Mouse (Mus musculus): ENCODE data around the gene Mthfd1l. TPM values are rescaled to one million over a fixed set of nuclear protein-coding genes. Genes with fewer than 3 reads are reported as not detected.

Mthfd1l gene
- total and polyA plus RNA-seq, 3 experiments, result 84.0 to 94.8 (median 90.3) TPM

DNA sequence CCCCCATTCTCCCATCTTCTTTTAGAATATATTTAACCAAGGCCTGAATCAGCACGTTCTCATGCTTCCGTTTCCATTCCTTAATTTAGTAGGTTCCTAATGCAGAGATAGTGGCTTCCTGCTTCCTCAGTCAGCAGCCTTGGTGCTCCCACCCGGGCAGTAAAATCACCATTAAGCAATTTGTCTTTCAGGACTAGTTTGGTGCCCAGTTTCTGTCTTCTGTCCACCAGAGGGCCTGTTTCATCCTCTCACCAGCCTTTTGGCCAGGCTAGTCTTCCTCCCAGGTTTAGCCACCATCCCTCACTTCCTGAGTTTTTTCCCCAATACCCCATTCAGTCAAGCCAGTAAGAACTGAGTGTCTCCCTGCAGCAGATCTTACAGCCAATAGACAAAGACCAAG, 64.1 kb downstream of the Mthfd1l start:
- Histone ChIP-seq H3K4me3 (replicated peaks in 1 of 3; ENCODE audit: low read depth in 2 of 3, low read length in 2 of 3, poor library complexity in 1 of 3) (no peak overlapping the region), H3K27me3 (replicated peaks) (no peaks in the 10 kb centered on the region), H3K4me2 (ENCODE audit: insufficient read depth, low read depth, poor library complexity, severe bottlenecking) (no peak overlapping the region), H3K36me3 (replicated peaks in 1 of 2; ENCODE audit: control insufficient read depth in 1 of 2, insufficient read depth in 1 of 2, low read length in 1 of 2) (peaks cover 52 to 86% of the 10 kb centered on the region in 2 experiments), H3K27ac (ENCODE audit: insufficient read depth, low read depth) (no peak overlapping the region), H3K9me3 (replicated peaks; ENCODE audit: low read length) (no peaks in the 10 kb centered on the region), H3K4me1 (ENCODE audit: control insufficient read depth in 1 of 2, insufficient read depth in 2 of 2) (no peaks in the 10 kb centered on the region), H3K9ac (ENCODE audit: insufficient read depth, low read depth) (no peak overlapping the region), H3K79me2 (replicated peaks; ENCODE audit: control insufficient read depth, extremely low read depth, insufficient read depth, poor library complexity, severe bottlenecking) (no peaks in the 10 kb centered on the region)
- no peak for DNase-seq (ENCODE audit: extremely low read depth)
- peak in 1 of 2 experiments; percentile 38; a peak in 2 of 4 replicates for TF ChIP-seq CTCF (conservative IDR thresholded peaks at IDR 0.05 in 1 of 2, IDR thresholded peaks at IDR 0.05 in 1 of 2; ENCODE audit: low read depth in 2 of 2, low read length in 2 of 2)
- no peak for TF ChIP-seq EP300 (IDR thresholded peaks at IDR 0.05; ENCODE audit: low read length)
- no peak for TF ChIP-seq MAFK (IDR thresholded peaks at IDR 0.05; ENCODE audit: insufficient replicate concordance, low read length)
- no peak for TF ChIP-seq ZMIZ1 (IDR thresholded peaks at IDR 0.05; ENCODE audit: low read depth, low read length)
- TF ChIP-seq KAT2A (IDR thresholded peaks at IDR 0.05; ENCODE audit: insufficient replicate concordance, low read length), result no peak
- TF ChIP-seq ZKSCAN1 (IDR thresholded peaks at IDR 0.05; ENCODE audit: borderline replicate concordance, low read depth, low read length), result no peak
- TF ChIP-seq NELFE (IDR thresholded peaks at IDR 0.05; ENCODE audit: low read depth, low read length), result no peak
- TF ChIP-seq SMC3 (IDR thresholded peaks at IDR 0.05; ENCODE audit: low read depth, low read length), result peak; percentile 16; the same call in 1 of the 2 replicates
- dilution Hi-C loops (cut with MboI; ENCODE audit: extremely low pct_ligation_motif_present, extremely low pct_unique_long_range_greater_than_20kb, low sequenced_read_pairs) (no loop called here), in situ Hi-C loops (cut with MboI; ENCODE audit: low pct_ligation_motif_present, low pct_unique_long_range_greater_than_20kb, low sequenced_read_pairs) (no loop called here)

DNA sequence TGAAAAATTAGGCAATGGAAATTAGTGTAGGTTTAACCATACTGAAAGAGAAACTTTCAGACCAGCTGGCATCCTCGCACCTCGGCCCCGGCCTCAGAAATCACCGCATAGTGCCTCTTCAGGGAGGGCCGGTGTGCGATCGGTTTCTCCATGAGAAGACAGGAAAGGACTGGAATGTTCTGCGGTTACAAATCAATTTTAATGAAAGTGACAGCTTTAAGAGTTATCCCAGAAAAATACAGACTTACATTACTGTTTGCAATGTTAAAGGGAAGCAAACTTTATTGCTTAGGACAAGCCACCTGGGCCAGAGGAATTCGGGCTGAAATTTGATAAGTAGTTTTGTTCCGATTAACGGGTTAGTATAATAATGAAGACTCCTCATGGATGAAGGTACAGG, 65.7 kb downstream of the Mthfd1l start:
- H3K4me2 ChIP-seq (ENCODE audit: insufficient read depth, low read depth, poor library complexity, severe bottlenecking), result no peak overlapping the region
- DNase-seq (ENCODE audit: extremely low read depth), result no peak
- TF ChIP-seq RAD21 (IDR thresholded peaks at IDR 0.05; ENCODE audit: low read depth, low read length) (no peak), UBTF (IDR thresholded peaks at IDR 0.05; ENCODE audit: low read depth, low read length) (no peak), SIN3A (IDR thresholded peaks at IDR 0.05; ENCODE audit: low read length) (no peak), ETS1 (conservative IDR thresholded peaks at IDR 0.05; ENCODE audit: low read depth, low read length) (no peak), E2F4 (IDR thresholded peaks at IDR 0.05; ENCODE audit: insufficient replicate concordance, low read depth, low read length) (no peak), MAX (IDR thresholded peaks at IDR 0.05; ENCODE audit: low read length) (no peak)
- H3K9ac ChIP-seq (ENCODE audit: insufficient read depth, low read depth), result no peak overlapping the region
- H3K27ac ChIP-seq (ENCODE audit: insufficient read depth, low read depth), result no peak overlapping the region
- H3K9me3 ChIP-seq (replicated peaks; ENCODE audit: low read length), result no peaks in the 10 kb centered on the region
- H3K4me3 ChIP-seq (replicated peaks in 1 of 3; ENCODE audit: low read depth in 2 of 3, low read length in 2 of 3, poor library complexity in 1 of 3), result no peak overlapping the region
- in situ Hi-C loops (cut with MboI; ENCODE audit: low pct_ligation_motif_present, low pct_unique_long_range_greater_than_20kb, low sequenced_read_pairs) (no loop called here), dilution Hi-C loops (cut with MboI; ENCODE audit: extremely low pct_ligation_motif_present, extremely low pct_unique_long_range_greater_than_20kb, low sequenced_read_pairs) (no loop called here)
- H3K27me3 ChIP-seq (replicated peaks), result no peaks in the 10 kb centered on the region
- H3K4me1 ChIP-seq (ENCODE audit: control insufficient read depth in 1 of 2, insufficient read depth in 2 of 2), result no peaks in the 10 kb centered on the region
- H3K79me2 ChIP-seq (replicated peaks; ENCODE audit: control insufficient read depth, extremely low read depth, insufficient read depth, poor library complexity, severe bottlenecking), result no peaks in the 10 kb centered on the region
- peaks cover 55 to 86% of the 10 kb centered on the region in 2 experiments for H3K36me3 ChIP-seq (replicated peaks in 1 of 2; ENCODE audit: control insufficient read depth in 1 of 2, insufficient read depth in 1 of 2, low read length in 1 of 2)

DNA sequence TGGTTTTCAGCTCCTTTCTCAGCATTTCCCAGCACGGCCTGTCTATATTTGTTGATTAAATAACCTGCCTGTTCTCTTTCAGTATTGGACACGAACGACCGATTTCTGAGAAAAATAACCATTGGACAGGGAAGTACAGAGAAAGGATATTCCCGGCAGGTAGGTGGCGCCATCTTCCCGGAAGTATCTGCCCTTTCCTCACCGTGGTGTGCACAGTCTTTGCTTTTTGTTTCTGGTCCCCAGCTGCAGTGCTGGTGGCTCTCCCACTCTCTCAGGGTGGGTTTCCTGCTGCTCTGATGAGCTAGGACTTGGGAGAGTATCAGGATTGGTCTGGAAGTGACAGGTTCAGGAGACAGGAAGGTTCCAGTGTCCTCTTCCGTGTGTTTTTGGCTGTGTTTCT, 68.8 kb downstream of the Mthfd1l start:
- Histone ChIP-seq H3K4me3 (replicated peaks in 1 of 3; ENCODE audit: low read depth in 2 of 3, low read length in 2 of 3, poor library complexity in 1 of 3) (no peak overlapping the region), H3K36me3 (replicated peaks in 1 of 2; ENCODE audit: control insufficient read depth in 1 of 2, insufficient read depth in 1 of 2, low read length in 1 of 2) (peaks cover 43 to 84% of the 10 kb centered on the region in 2 experiments), H3K27ac (ENCODE audit: insufficient read depth, low read depth) (no peak overlapping the region), H3K79me2 (replicated peaks; ENCODE audit: control insufficient read depth, extremely low read depth, insufficient read depth, poor library complexity, severe bottlenecking) (no peaks in the 10 kb centered on the region), H3K9me3 (replicated peaks; ENCODE audit: low read length) (no peaks in the 10 kb centered on the region), H3K4me1 (ENCODE audit: control insufficient read depth in 1 of 2, insufficient read depth in 2 of 2) (no peaks in the 10 kb centered on the region), H3K9ac (ENCODE audit: insufficient read depth, low read depth) (no peak overlapping the region), H3K27me3 (replicated peaks) (no peaks in the 10 kb centered on the region), H3K4me2 (ENCODE audit: insufficient read depth, low read depth, poor library complexity, severe bottlenecking) (no peak overlapping the region)
- dilution Hi-C loops (cut with MboI; ENCODE audit: extremely low pct_ligation_motif_present, extremely low pct_unique_long_range_greater_than_20kb, low sequenced_read_pairs) (no loop called here), in situ Hi-C loops (cut with MboI; ENCODE audit: low pct_ligation_motif_present, low pct_unique_long_range_greater_than_20kb, low sequenced_read_pairs) (no loop called here)
- peak; percentile 31 for DNase-seq (ENCODE audit: extremely low read depth)
- TF ChIP-seq JUN (IDR thresholded peaks at IDR 0.05; ENCODE audit: insufficient read depth, low read depth, low read length) (no peak), USF1 (IDR thresholded peaks at IDR 0.05; ENCODE audit: low read depth, low read length) (no peak), BHLHE40 (IDR thresholded peaks at IDR 0.05; ENCODE audit: low read depth, low read length) (no peak), SMC3 (IDR thresholded peaks at IDR 0.05; ENCODE audit: low read depth, low read length) (peak; percentile 22), EP300 (IDR thresholded peaks at IDR 0.05; ENCODE audit: low read length) (no peak), JUND (conservative IDR thresholded peaks at IDR 0.05; ENCODE audit: low read depth, low read length) (no peak), IRF4 (IDR thresholded peaks at IDR 0.05; ENCODE audit: low read depth, low read length) (no peak), ZC3H11A (IDR thresholded peaks at IDR 0.05; ENCODE audit: low read depth, low read length) (no peak), SIN3A (IDR thresholded peaks at IDR 0.05; ENCODE audit: low read length) (no peak), ZKSCAN1 (IDR thresholded peaks at IDR 0.05; ENCODE audit: borderline replicate concordance, low read depth, low read length) (no peak), RAD21 (IDR thresholded peaks at IDR 0.05; ENCODE audit: low read depth, low read length) (peak; percentile 32), CTCF (conservative IDR thresholded peaks at IDR 0.05 in 1 of 2, IDR thresholded peaks at IDR 0.05 in 1 of 2; ENCODE audit: low read depth in 2 of 2, low read length in 2 of 2) (peak; percentile 22 to 61; a peak in 2 of 4 replicates), MAFK (IDR thresholded peaks at IDR 0.05; ENCODE audit: insufficient replicate concordance, low read length) (no peak), ELF1 (IDR thresholded peaks at IDR 0.05; ENCODE audit: low read depth, low read length) (peak; percentile 80), GABPA (IDR thresholded peaks at IDR 0.05; ENCODE audit: insufficient replicate concordance, low read depth, low read length) (no peak), POLR2A (IDR thresholded peaks at IDR 0.05; ENCODE audit: low read depth, low read length) (no peak), PAX5 (IDR thresholded peaks at IDR 0.05; ENCODE audit: low read length) (no peak), MAZ (IDR thresholded peaks at IDR 0.05; ENCODE audit: low read depth, low read length) (no peak), POLR2AphosphoS2 (IDR thresholded peaks at IDR 0.05; ENCODE audit: low read depth, low read length) (no peak)
